Comparison of ENCODE assay signal across 16 mouse cellular contexts in the genomic region with DNA sequence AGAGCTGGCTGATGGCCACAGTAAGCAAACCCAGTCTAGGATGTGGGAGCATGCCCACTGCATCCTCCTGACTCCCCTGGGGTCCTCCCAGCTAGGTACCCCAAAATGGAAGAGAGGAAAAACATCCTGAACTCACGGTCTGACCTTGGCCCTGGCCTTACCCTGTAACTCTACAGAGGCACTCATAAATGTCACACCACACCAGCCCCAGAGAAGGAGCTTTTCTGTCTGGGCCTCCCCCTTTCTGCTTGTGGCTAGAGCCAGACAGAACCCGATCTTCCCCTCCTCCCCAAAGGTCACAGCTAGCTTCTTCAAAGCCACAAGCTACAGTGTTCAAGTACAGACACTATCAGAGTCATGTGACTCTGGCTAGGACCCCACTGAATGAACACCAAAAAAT. TPM values are rescaled to one million over a fixed set of nuclear protein-coding genes. Genes with fewer than 3 reads are reported as not detected.
DNase-seq lines count a peak whose midpoint lies in the region; ATAC-seq and TF ChIP-seq lines count a peak whose summit lies in the region.
"Had no signal": no experiment of that assay in that cellular context is flagged by ENCODE, and none has a peak within 500 bp of the region (broad histone marks: within the 10 kb centered on the region; RNA-seq: fewer than 3 reads in every experiment).

No protein-coding gene starts in this region.

- no peak for TF ChIP-seq CTCF in thymus, adult 2 months (IDR thresholded peaks at IDR 0.05; ENCODE audit: borderline replicate concordance, control insufficient read depth, extremely low read depth, insufficient read depth, low read length, poor library complexity)

- H3K4me3 ChIP-seq in thymus, adult 2 months (ENCODE audit: control insufficient read depth, insufficient read depth, low read length), result no peak overlapping the region
- no peak overlapping the region for H3K4me3 ChIP-seq in liver, embryonic 13.5 days (replicated peaks)
- H3K4me3 ChIP-seq: embryonic facial prominence, embryonic 12.5 days; hindbrain, embryonic 15.5 days; left cerebral cortex, adult 2 months had no signal

- DNase-seq in adrenal gland, adult (ENCODE audit: inconsistent age in 2 of 2, low spot score in 1 of 2), result peak; percentile 56 to 68
- no peak for DNase-seq in adrenal gland, adult 18-20 months (ENCODE audit: low spot score in 2 of 2)
- no peak for DNase-seq in thymus, adult 2 months
- DNase-seq in thymus, postnatal 36 days, result no peak
- no peak for DNase-seq in liver, embryonic 13.5 days
- peak; percentile 76 to 88 for DNase-seq in natural killer cell, adult 2 months (ENCODE audit: low spot score in 2 of 2)
- DNase-seq in urinary bladder, postnatal 10 days (ENCODE audit: low spot score), result no peak
- DNase-seq in layer of hippocampus, adult 8-10 months (ENCODE audit: low spot score in 2 of 2), result no peak
- DNase-seq: cerebellum, postnatal 14 days; kidney, adult 2 months; lung, adult 18-20 months had no signal

- H3K4me2 ChIP-seq in liver, embryonic 13.5 days, result no peak overlapping the region
- H3K4me2 ChIP-seq: embryonic facial prominence, embryonic 12.5 days; hindbrain, embryonic 15.5 days had no signal

- WGBS in thymus, adult 2 months, result 23% methylated on average over 2 of the region's 2 CpGs
- WGBS in liver, embryonic 13.5 days (ENCODE audit: insufficient replicate concordance), result 42% methylated on average over 2 of the region's 2 CpGs

- no peak for TF ChIP-seq POLR2A in thymus, adult 2 months (IDR thresholded peaks at IDR 0.05; ENCODE audit: control insufficient read depth, extremely low read depth, insufficient read depth, low read length, poor library complexity)

- no peaks in the 10 kb centered on the region for H3K9me3 ChIP-seq in liver, embryonic 13.5 days (replicated peaks)
- H3K9me3 ChIP-seq: embryonic facial prominence, embryonic 12.5 days; hindbrain, embryonic 15.5 days; megakaryocyte, embryonic 14.5 days had no signal

- H3K4me1 ChIP-seq in thymus, adult 2 months (replicated peaks; ENCODE audit: control insufficient read depth, insufficient read depth, low read length), result peaks cover 34% of the 10 kb centered on the region
- H3K4me1 ChIP-seq in liver, embryonic 13.5 days (replicated peaks), result peaks cover 35% of the 10 kb centered on the region
- H3K4me1 ChIP-seq: embryonic facial prominence, embryonic 12.5 days; hindbrain, embryonic 15.5 days had no signal

- no peaks in the 10 kb centered on the region; the same call in 1 of the 2 replicates for H3K36me3 ChIP-seq in thymus, adult 2 months (ENCODE audit: control insufficient read depth, insufficient read depth, low read length)
- peaks cover 8% of the 10 kb centered on the region; the same call in 1 of the 2 replicates for H3K36me3 ChIP-seq in liver, embryonic 13.5 days
- H3K36me3 ChIP-seq: embryonic facial prominence, embryonic 12.5 days; G1E; hindbrain, embryonic 15.5 days had no signal

- no peaks in the 10 kb centered on the region for H3K27me3 ChIP-seq in thymus, adult 2 months (ENCODE audit: control insufficient read depth, insufficient read depth, low read length)
- no peaks in the 10 kb centered on the region for H3K27me3 ChIP-seq in liver, embryonic 13.5 days
- H3K27me3 ChIP-seq: embryonic facial prominence, embryonic 12.5 days; hindbrain, embryonic 15.5 days had no signal

- peak overlapping the region; percentile 58 for H3K9ac ChIP-seq in liver, embryonic 13.5 days
- H3K9ac ChIP-seq: embryonic facial prominence, embryonic 12.5 days; hindbrain, embryonic 15.5 days had no signal

- no peak for ATAC-seq in liver, embryonic 13.5 days (ENCODE audit: low read depth)

- peak overlapping the region; percentile 71 for H3K27ac ChIP-seq in thymus, adult 2 months (ENCODE audit: control insufficient read depth, insufficient read depth, low read length)
- peak overlapping the region; percentile 84; the same call in 1 of the 2 replicates for H3K27ac ChIP-seq in liver, embryonic 13.5 days
- H3K27ac ChIP-seq: embryonic facial prominence, embryonic 12.5 days; hindbrain, embryonic 15.5 days; left cerebral cortex, adult 2 months had no signal

RNA-seq across cellular contexts. Expression of gene Tnfrsf1b, which starts 25.3 kb away (rescaled TPM):
- total RNA-seq in adrenal gland, adult 18-20 months (2021), result 10 to 100 TPM in 1 of 2 experiments, 1 to 10 TPM in 1; 8.5 to 18.4 TPM
- 46.5 and 48.1 TPM in 2 replicates for polyA plus RNA-seq in thymus, adult 2 months (2012; rRNA removed)
- 4.1 and 4.8 TPM in 2 replicates for polyA plus RNA-seq in liver, embryonic 13.5 days (2015; fragmentation: Nextera tagmentation; extraction: Ambion mirVana)
- 1 to 10 TPM; 2.7 to 6.6 (median 4.6) TPM for total RNA-seq in layer of hippocampus, adult 8-10 months (2022)
- total RNA-seq: G1E had no signal
- polyA plus RNA-seq: G1E had no signal

RNA-seq across cellular contexts. Expression of gene Vps13d, which starts 26.6 kb away (rescaled TPM):
- 10 to 100 TPM; 48.1 to 71.3 TPM for total RNA-seq in adrenal gland, adult 18-20 months (2021)
- polyA plus RNA-seq in thymus, adult 2 months (2012; rRNA removed), result 22.5 and 23.5 TPM in 2 replicates
- polyA plus RNA-seq in liver, embryonic 13.5 days (2015; fragmentation: Nextera tagmentation; extraction: Ambion mirVana), result 3.1 and 3.5 TPM in 2 replicates
- 10 to 100 TPM; 62.7 to 72.9 (median 68.3) TPM for total RNA-seq in layer of hippocampus, adult 8-10 months (2022)

Comparison
In these comparisons a context has a peak if more than half of its experiments do, and no peak if none do; other contexts are left out.
1. DNase-seq: peak in adrenal gland, adult (2 of 2) and natural killer cell, adult 2 months (2 of 2); none in adrenal gland, adult 18-20 months (0 of 2), thymus, adult 2 months (single experiment), thymus, postnatal 36 days (0 of 2), liver, embryonic 13.5 days (single experiment), urinary bladder, postnatal 10 days (single experiment) and layer of hippocampus, adult 8-10 months (0 of 2).